Comparison of ENCODE assay signal across 14 mouse cellular contexts in the genomic region with DNA sequence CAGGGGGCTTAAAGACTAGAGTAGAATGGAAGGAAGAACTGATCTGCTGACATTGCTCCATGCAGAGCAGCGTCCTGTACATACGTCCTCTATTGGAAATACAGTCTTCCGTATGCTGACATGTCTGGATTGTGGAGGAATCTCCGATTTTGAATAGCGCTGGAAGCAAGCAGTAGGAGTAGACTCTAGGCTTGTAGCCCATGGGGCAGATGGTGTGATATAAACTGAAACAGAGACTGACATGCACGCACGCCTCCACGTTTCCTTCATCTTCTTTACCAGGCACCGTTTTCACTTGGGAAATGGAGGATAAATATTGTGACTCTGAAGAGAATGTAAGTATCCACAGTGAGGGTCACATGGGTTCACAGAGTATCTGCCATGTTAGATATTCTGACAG.
DNase-seq lines count a peak whose midpoint lies in the region; ATAC-seq lines count a peak whose summit lies in the region.
"Had no signal": no experiment of that assay in that cellular context is flagged by ENCODE, and none has a peak within 500 bp of the region (broad histone marks: within the 10 kb centered on the region; RNA-seq: fewer than 3 reads in every experiment).

No protein-coding gene starts in this region.

- peak; percentile 41 to 47 for DNase-seq in frontal cortex, postnatal 14 days (ENCODE audit: low spot score in 2 of 2)
- DNase-seq in layer of hippocampus, postnatal 14 days (ENCODE audit: low spot score in 2 of 2): peak; percentile 45 to 82
- peak; percentile 16 for DNase-seq in right cerebral cortex, postnatal 14 days
- DNase-seq in gastrocnemius, postnatal 25 days: no peak
- no peak for DNase-seq in ovary, postnatal 10 days (ENCODE audit: low spot score)
- DNase-seq: adrenal gland, adult 2 months; cerebellum, postnatal 10 days; liver, postnatal 0 days had no signal

- no peak overlapping the region for H3K4me2 ChIP-seq in forebrain, embryonic 16.5 days (ENCODE audit: low read length)
- H3K4me2 ChIP-seq: heart, embryonic 12.5 days; midbrain, embryonic 12.5 days had no signal

- H3K27me3 ChIP-seq in forebrain, embryonic 16.5 days (replicated peaks; ENCODE audit: control insufficient read depth, insufficient read depth, low read length): no peaks in the 10 kb centered on the region
- H3K27me3 ChIP-seq: heart, embryonic 12.5 days; midbrain, embryonic 12.5 days had no signal

- H3K4me1 ChIP-seq in forebrain, embryonic 16.5 days (replicated peaks; ENCODE audit: control insufficient read depth, insufficient read depth, low read length): peaks cover 19% of the 10 kb centered on the region
- H3K4me1 ChIP-seq: midbrain, embryonic 12.5 days had no signal

- H3K4me3 ChIP-seq in forebrain, embryonic 16.5 days (replicated peaks; ENCODE audit: low read length): no peak overlapping the region
- H3K4me3 ChIP-seq: heart, embryonic 12.5 days; midbrain, embryonic 12.5 days had no signal

- no peaks in the 10 kb centered on the region for H3K9me3 ChIP-seq in forebrain, embryonic 16.5 days (ENCODE audit: control insufficient read depth, low read length)
- H3K9me3 ChIP-seq: G1E; heart, embryonic 12.5 days; midbrain, embryonic 12.5 days had no signal

- H3K36me3 ChIP-seq in forebrain, embryonic 16.5 days (ENCODE audit: control insufficient read depth, insufficient read depth): peaks cover 2% of the 10 kb centered on the region; the same call in 1 of the 2 replicates

- H3K9ac ChIP-seq in forebrain, embryonic 16.5 days (replicated peaks; ENCODE audit: low read depth, low read length): no peak overlapping the region
- H3K9ac ChIP-seq: heart, embryonic 12.5 days; liver, postnatal 0 days; midbrain, embryonic 12.5 days had no signal

- 65% methylated on average over 9 of the region's 9 CpGs for WGBS in forebrain, embryonic 16.5 days

- ATAC-seq in forebrain, embryonic 16.5 days: peak; percentile 79
- no peak for ATAC-seq in granulocyte monocyte progenitor cell, adult 5-6 weeks (replicated peaks; ENCODE audit: poor library complexity, severe bottlenecking)
- ATAC-seq: liver, postnatal 0 days had no signal

- H3K27ac ChIP-seq in forebrain, embryonic 16.5 days (ENCODE audit: low read length): no peak overlapping the region
- H3K27ac ChIP-seq: macrophage; midbrain, embryonic 12.5 days had no signal

Comparison
In these comparisons a context has a peak if more than half of its experiments do, and no peak if none do; other contexts are left out.
1. DNase-seq: peak in frontal cortex, postnatal 14 days (2 of 2), layer of hippocampus, postnatal 14 days (2 of 2) and right cerebral cortex, postnatal 14 days (single experiment); none in gastrocnemius, postnatal 25 days (single experiment) and ovary, postnatal 10 days (single experiment).